Mouse (Mus musculus) ES-E14 (cell line): ENCODE data around the gene Klrb1c. TPM values are rescaled to one million over a fixed set of nuclear protein-coding genes. Genes with fewer than 3 reads are reported as not detected.
"Not testable (repeated sequence)": the region's sequence is repeated elsewhere in the genome, so short reads cannot be mapped to it uniquely, and the experiment has no call there.

Source experiments
- DNase-seq: peaks from one replicate; pipeline ENCODE4 v3.0.0-alpha.2; 2013; ENCODE audit warnings: low read depth, low spot score
- H3K27ac ChIP-seq: 2 replicates; pipeline ENCODE4 v1.5.1; 2012; ENCODE audit warnings: low read depth, mild to moderate bottlenecking, low read length, moderate library complexity, mixed read lengths; ENCODE audit not compliant: poor library complexity, insufficient read depth, severe bottlenecking
- H3K36me3 ChIP-seq: 2 replicates; pipeline ENCODE4 v1.6.1; 2012; ENCODE audit warnings: mild to moderate bottlenecking, low read length, moderate library complexity, mixed read lengths; ENCODE audit not compliant: control insufficient read depth, poor library complexity, insufficient read depth, severe bottlenecking
- H3K4me1 ChIP-seq, 2 experiments: fragments of 150-350 bp in 1 of 2; sonication (generic) in 1 of 2; 2 replicates each; pipeline ENCODE4 v1.6.1; 2012; ENCODE audit warnings: low read length in 2 of 2, mild to moderate bottlenecking in 1 of 2, mixed read lengths in 1 of 2; ENCODE audit not compliant: control insufficient read depth in 2 of 2, insufficient read depth in 2 of 2, poor library complexity in 1 of 2
- H3K4me3 ChIP-seq, 2 experiments: fragments of 150-350 bp in 1 of 2; sonication (generic) in 1 of 2; 2 replicates each; pipeline ENCODE4 v1.5.1; 2012; ENCODE audit warnings: low read length in 2 of 2, low read depth in 1 of 2, mild to moderate bottlenecking in 1 of 2, mixed read lengths in 1 of 2; ENCODE audit not compliant: insufficient read depth in 1 of 2, poor library complexity in 1 of 2, severe bottlenecking in 1 of 2
- H3K9ac ChIP-seq: 2 replicates; pipeline ENCODE4 v1.6.1; 2012; ENCODE audit warnings: low read depth, mild to moderate bottlenecking, low read length, mixed read lengths; ENCODE audit not compliant: poor library complexity, insufficient read depth, severe bottlenecking
- H3K9me3 ChIP-seq: fragments of 150-350 bp; sonication (generic); 2 replicates; pipeline ENCODE4 v1.6.1; 2012; ENCODE audit warnings: low read depth, mild to moderate bottlenecking, low read length; ENCODE audit not compliant: control insufficient read depth, insufficient read depth
- CHD2 ChIP-seq: IDR thresholded peaks from 2 replicates; pipeline ENCODE4 v1.6.1; 2014; ENCODE audit warnings: mild to moderate bottlenecking, low read depth, low read length, inconsistent platforms
- HCFC1 ChIP-seq: IDR thresholded peaks from 2 replicates; pipeline ENCODE4 v1.6.1; 2012; ENCODE audit warnings: low read length, inconsistent platforms, borderline replicate concordance; ENCODE audit not compliant: insufficient read depth
- MAFK ChIP-seq: IDR thresholded peaks from 2 replicates; pipeline ENCODE4 v1.6.1; 2014; ENCODE audit warnings: mild to moderate bottlenecking, low read depth, low read length, inconsistent platforms; ENCODE audit not compliant: insufficient read depth
- ZC3H11A ChIP-seq: IDR thresholded peaks from 2 replicates; pipeline ENCODE4 v1.6.1; 2012; ENCODE audit warnings: low read depth, mild to moderate bottlenecking, inconsistent platforms, low read length, borderline replicate concordance
- ZNF384 ChIP-seq: IDR thresholded peaks from 2 replicates; pipeline ENCODE4 v1.6.1; 2012; ENCODE audit warnings: low read depth, low read length, inconsistent platforms
- in situ Hi-C, 2 experiments: fragments of 600-800 bp; cut with MboI; formaldehyde crosslinking; loops; one replicate each; pipeline ENCODE4 v1.15.1; 2025; ENCODE audit warnings: low sequenced_read_pairs in 2 of 2, inconsistent platforms in 1 of 2; ENCODE audit not compliant: unreplicated experiment in 2 of 2
- total RNA-seq: library from RNA; depleted of rRNA; stranded (reverse); fragments of 300-350 nt; gene quantifications from 2 replicates; pipeline ENCODE4 v1.2.3, GENCODE M21; 2012

Gene Klrb1c
- total RNA-seq, 1 experiment = 0.13 TPM

DNA sequence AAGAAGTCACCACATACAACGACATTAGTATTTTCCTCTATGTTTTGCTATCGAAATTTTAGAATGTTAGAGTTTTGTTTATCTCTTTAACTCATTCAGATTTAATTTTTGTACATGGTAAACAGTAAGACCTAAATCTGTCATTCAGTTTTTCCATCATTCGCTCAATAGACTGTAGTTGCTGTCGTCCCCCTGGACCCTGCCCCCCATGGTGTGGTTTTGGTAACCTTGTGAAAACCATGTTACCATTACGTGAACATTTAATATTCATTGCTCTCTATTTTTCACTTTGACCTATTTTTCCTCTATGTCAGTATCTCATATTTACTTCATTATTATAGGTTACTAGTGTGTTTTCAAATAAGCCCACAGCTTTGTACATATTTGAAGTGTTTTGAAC, 24.4 kb downstream of the Klrb1c start:
- Histone ChIP-seq H3K4me1 (no peaks in the 10 kb centered on the region), H3K27ac (no peak overlapping the region), H3K9me3 (0 out of 2 replicates have a peak, but pooled peaks cover 2% of the 10 kb centered on the region), H3K9ac (no peak overlapping the region), H3K4me3 (peak overlapping the region; percentile 45 to 64; a peak in 3 of 4 replicates), H3K36me3 (no peaks in the 10 kb centered on the region)
- in situ Hi-C loops = loop anchor here in 1 of 2 experiments (5.0 kb wide), 1 partner anchor 33 kb away; no protein-coding TSS in a partner anchor
- DNase-seq = no peak
- no peak for TF ChIP-seq ZC3H11A

DNA sequence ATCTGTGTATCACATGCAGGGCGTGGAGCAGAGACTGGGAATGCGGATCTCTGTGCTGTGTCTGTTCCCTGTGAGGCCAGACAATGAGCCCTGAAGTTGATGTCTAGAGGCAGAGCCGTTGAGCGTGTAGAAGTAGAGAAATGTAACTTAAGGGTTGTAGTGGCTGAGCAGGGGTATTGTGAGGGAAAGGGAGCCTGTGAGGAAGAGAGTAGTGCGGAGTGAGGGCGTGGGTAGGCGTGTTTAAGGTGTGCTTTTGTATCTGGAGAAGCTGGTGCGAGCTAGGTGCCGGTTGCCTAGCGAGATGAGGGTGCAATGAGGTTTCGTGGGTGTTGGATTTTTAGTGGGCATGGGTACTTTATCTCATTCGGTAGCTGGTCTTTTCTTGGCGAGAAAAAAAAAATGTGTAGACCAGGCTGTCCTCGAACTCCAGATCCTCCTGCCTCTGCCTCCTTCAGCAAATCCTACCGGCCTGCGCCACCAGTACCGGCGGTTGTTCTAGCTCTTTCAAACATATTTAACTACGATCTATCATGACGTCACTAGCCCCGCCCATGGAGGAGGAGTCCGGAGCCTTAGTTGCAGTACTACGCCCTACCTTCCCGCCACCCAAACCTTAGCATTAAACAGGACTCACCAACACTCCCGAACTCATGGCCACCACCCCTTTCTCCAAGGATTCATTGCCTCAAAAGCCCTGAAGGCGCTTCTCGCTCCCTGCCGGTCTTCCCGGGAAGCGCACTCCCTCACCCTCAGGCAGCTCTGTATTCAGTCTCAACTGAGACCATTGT, 25.1 kb downstream of the Klrb1c start:
- Histone ChIP-seq H3K4me1 (no peaks in the 10 kb centered on the region), H3K27ac (peak overlapping the region; percentile 2; the same call in 1 of the 2 replicates), H3K4me3 (peak overlapping the region; percentile 45 to 64), H3K9me3 (0 out of 2 replicates have a peak, but pooled peaks cover 2% of the 10 kb centered on the region), H3K9ac (peak overlapping the region; percentile 34), H3K36me3 (no peaks in the 10 kb centered on the region)
- peak; percentile 96 for DNase-seq
- in situ Hi-C loops = loop anchor here in 1 of 2 experiments (5.0 kb wide), 1 partner anchor 33 kb away; no protein-coding TSS in a partner anchor
- TF ChIP-seq ZC3H11A = 0 out of 2 replicates have a peak, but pooled peaks have one; percentile 31
- peak; percentile 88 for TF ChIP-seq MAFK
- TF ChIP-seq ZNF384 = peak; percentile 52; the same call in 1 of the 2 replicates
- no peak for TF ChIP-seq HCFC1

DNA sequence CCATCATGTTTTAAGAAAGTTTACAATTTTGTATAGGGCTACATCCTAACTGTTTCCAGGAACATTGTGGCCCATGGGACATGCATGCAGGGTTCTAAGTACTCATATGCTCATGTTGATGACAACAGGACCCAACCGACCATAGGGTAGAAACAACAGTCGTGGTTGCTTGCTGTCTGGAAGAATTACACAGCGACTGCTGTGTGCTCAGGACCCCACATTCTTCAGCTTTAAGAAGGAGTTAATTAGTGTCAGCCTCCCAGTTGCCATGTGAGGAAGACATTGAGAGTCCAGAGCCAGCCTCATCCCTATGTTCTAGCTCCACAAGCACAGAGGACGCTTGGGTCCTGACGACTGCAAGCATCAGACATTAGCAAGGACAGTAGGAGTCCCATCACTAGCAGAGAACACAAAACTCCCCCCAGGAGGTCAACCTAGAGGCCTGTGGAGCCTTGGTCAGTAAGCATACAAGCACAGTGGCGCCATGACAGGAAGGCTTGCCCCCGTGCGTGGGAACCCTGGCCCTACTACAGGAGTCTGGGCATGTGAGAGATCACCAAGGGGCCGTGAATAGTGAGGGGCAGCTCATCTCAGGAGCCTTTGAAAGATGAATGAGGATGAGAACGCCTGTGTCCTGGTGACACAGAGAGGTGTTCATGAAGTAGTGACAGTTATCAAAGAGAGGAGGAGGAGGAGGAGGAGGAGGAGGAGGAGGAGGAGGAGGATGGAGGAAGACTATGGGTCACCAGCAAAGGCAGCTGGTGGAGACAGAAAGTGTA, 25.9 kb downstream of the Klrb1c start:
- not testable (repeated sequence) for H3K4me3 ChIP-seq, DNase-seq, H3K4me1 ChIP-seq, H3K9me3 ChIP-seq, H3K27ac ChIP-seq, H3K9ac ChIP-seq, H3K36me3 ChIP-seq
- in situ Hi-C loops = loop anchor here in 1 of 2 experiments (5.0 kb wide), 1 partner anchor 34 kb away; no protein-coding TSS in a partner anchor

DNA sequence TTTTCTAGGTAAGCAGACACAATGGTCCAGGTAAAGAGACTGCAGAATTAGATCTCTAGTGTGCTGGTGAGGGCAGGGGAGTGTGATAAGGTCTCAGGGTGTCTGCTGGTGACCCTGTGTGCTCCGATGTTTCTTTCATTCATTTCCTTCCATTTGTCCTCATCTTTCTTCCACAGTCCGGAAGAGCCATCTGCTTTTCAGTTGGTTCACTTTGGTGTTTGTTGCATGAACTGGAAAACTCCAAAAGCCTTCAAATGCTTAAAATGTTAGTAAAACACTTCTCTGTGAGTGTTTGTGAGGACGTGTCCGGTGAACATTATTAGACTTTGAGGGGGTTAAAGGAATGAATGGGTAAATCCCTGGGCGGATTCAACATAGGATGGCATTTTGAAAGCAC, 27.9 kb downstream of the Klrb1c start:
- TF ChIP-seq HCFC1 (no peak), MAFK (no peak), ZC3H11A (no peak), CHD2 (no peak), ZNF384 (no peak)
- H3K9me3 ChIP-seq = 0 out of 2 replicates have a peak, but pooled peaks cover 2% of the 10 kb centered on the region
- H3K9ac ChIP-seq = 0 out of 2 replicates have a peak overlapping the region, but pooled peaks have one; percentile 79
- H3K4me3 ChIP-seq = peak overlapping the region; percentile 77 to 87
- H3K36me3 ChIP-seq = no peaks in the 10 kb centered on the region
- no peak for DNase-seq
- no peak overlapping the region for H3K27ac ChIP-seq
- H3K4me1 ChIP-seq = no peaks in the 10 kb centered on the region
- in situ Hi-C loops = loop anchor here in 1 of 2 experiments (5.0 kb wide), 1 partner anchor 36 kb away; no protein-coding TSS in a partner anchor
